Mouse (Mus musculus) kidney, postnatal 14 days (tissue): Measurements from ENCODE around the gene Cd38.

ENCODE experiments used
- DNase-seq: peaks from one replicate; pipeline ENCODE4 v3.0.0; 2022; ENCODE audit warnings: mixed read lengths

The Cd38 gene

GRCm38 (mm10) chr5:43868253-43868652 is at the start of gene Cd38:
TSS of gene Cd38 (plus strand) at chr5:43868553.
- no peak for DNase-seq

- DNase-seq: peak; percentile 29
Observed at GRCm38 (mm10) chr5:43818695-43819094, 49.7 kb upstream of the Cd38 start, which contains the start of gene Bst1. TSS of gene Bst1 (plus strand) at chr5:43818885.

DNA sequence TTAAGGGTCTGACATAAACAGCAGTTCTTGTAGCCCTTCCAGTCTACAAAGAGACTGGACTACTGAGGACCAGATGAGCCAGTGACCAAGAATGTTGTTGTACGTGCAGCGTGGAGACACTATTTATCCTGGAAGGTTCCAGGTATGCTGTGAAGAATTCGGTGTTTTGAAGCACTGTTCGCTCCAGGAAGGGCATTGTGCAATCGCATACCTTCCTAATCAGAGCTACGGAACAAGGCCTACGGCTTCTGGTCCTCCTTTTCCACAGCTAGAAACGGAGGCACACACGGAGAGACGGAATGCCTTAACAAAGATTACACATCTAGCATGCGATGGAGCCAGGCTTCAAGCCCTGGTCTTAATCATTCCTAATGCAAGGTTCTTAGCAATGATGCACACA is 47.6 kb upstream of the Cd38 start:
- DNase-seq: no peak

GRCm38 (mm10) chr5:43821538-43821937 is 46.8 kb upstream of the Cd38 start, which contains the start of gene Fbxl5:
TSS of gene Fbxl5 (minus strand) at chr5:43821638.
- DNase-seq: no peak

GRCm38 (mm10) chr5:43822199-43822598 is 46.2 kb upstream of the Cd38 start:
- DNase-seq: no peak

- no peak for DNase-seq
Observed at GRCm38 (mm10) chr5:43822824-43823223, 45.5 kb upstream of the Cd38 start.

- DNase-seq: no peak
Observed at GRCm38 (mm10) chr5:43824580-43824979, 43.8 kb upstream of the Cd38 start.

- DNase-seq: no peak
Observed at GRCm38 (mm10) chr5:43826883-43827282, 41.5 kb upstream of the Cd38 start.

GRCm38 (mm10) chr5:43827366-43827765 is 41.0 kb upstream of the Cd38 start:
- no peak for DNase-seq

- DNase-seq: no peak
Observed at GRCm38 (mm10) chr5:43836590-43836989, 31.8 kb upstream of the Cd38 start.

- peak; percentile 44 for DNase-seq
Observed at GRCm38 (mm10) chr5:43837372-43837771, 31.0 kb upstream of the Cd38 start.

DNA sequence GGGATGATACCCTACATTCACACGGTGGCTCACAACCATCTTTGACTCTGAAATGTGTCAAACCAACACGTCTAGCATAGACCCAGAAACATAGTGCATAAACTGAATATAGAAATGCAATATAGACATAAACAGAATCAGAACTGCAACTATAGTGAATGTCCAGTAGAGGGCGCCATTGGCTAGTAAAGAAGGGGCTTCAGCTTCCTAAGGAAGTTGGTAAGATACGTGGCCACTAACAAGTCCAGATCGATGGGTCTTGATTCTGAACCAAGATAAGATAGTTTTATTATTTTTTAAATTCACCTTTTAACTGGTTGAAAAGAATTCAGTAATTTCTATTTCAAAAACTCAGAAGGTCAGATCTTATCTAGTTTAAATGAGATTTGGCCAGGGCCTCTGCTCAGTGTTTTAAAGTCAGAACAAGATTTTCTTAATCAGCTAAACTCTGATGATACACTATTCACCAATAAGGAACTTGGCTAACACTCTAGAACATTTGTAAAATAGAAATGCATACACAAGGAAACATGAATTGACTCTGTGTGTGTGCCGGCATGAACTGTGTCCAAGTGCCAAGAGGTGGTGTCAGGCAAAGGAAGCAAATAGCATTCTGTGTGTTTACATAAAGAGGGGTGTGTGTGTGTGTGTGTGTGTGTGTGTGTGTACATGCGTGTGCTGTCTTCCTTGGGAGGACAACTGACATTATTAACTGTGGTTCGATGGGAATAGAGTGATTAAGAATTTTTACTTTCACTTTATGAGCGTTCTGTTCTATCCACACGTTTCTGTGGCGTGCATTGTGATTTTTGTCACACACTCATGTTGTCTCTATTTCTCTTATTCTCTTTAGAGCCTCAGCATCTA is 27.0 kb upstream of the Cd38 start:
- no peak for DNase-seq

- DNase-seq: no peak
Observed at GRCm38 (mm10) chr5:43842011-43842285, 26.4 kb upstream of the Cd38 start.

GRCm38 (mm10) chr5:43842576-43843155 is 25.7 kb upstream of the Cd38 start:
- DNase-seq: no peak

GRCm38 (mm10) chr5:43845083-43845482 is 23.3 kb upstream of the Cd38 start:
- no peak for DNase-seq

DNA sequence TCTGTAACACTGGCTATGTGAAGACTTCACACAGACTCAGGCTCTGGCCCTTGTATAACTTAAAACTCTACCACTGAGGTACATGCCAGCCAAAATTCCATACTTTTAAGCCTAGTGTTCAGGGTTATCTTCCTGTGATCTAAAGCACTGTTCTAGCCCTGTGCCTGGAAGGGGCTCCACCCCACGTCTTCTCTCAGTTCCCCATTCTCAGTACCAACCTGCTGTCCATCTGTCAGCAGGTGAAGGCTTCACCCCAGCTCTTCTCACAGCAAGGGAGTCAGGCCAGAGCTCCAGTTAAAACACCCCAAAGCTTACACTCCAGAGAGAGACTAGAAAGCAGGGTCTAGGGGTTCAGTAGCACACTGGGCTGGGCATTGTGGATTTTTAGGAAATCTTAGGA is 22.7 kb upstream of the Cd38 start:
- no peak for DNase-seq

DNA sequence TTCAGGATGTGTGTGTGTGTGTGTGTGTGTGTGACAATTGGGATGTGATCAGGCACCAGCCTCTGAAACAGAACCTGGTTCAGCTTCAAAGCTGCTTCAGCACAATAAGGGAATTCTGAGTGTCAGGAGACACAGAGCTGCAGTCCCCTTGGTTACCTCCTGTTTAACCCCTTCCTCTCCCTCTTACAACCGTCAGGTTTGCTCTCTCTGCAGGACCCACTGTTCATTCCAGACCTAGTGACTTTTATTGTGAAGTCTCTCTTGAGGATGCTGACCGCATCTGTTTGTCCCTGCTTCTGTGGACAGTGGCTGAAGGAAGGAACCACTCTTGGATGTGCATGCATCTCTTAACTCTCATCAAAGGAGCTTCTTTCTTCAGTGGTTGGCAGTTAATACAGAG is 22.1 kb upstream of the Cd38 start:
- no peak for DNase-seq

DNA sequence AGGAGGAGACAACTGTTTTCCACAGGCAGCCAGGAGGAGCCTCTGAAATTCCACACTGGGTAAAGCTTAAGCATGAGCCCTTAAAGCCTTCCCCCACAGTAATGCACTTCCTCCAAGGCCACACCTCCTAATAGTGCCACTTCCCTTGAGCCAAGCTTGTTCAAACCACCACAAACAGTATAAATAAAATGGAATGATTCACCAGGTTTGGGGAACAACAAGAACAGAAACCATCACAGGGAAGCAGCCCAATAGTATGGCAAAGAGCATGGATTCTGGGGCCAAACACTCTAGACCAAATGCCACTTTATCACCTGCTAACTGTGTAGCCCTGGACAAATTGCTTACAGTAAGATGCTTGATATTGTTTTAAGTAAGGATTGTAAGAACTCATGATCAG is 20.8 kb upstream of the Cd38 start:
- no peak for DNase-seq

- DNase-seq: no peak
Observed at GRCm38 (mm10) chr5:43848275-43848674, 20.1 kb upstream of the Cd38 start.

- DNase-seq: peak; percentile 42
Observed at GRCm38 (mm10) chr5:43853096-43853867, 15.1 kb upstream of the Cd38 start.

DNA sequence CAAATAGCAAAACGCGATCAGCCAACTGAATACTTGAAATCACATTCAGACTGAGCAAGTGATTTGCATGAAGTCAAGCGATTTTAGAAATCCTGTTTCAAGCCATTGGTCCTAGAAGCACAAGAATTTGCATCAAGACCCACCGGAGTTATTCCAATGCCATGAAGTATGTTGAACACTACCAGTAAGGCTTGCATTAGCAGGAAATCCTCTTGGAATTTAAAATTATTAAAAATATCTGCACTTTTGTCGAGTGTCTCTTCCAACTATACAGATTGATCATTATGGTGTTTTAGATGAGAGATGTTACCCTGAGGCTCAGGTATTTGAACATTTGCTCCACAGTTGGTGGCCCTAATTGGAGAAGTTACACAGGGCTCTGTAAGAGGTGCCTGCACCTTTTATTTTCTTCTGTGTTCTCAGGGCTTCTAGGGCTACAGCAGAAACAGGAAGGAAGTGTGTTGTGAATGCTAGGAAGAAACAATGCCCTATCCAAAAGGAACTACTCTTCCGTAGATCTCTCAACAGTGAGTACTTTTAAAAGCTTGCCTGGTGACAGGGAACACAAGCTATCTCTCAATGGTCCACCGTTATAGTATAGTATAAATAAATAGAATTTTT is 14.4 kb upstream of the Cd38 start:
- DNase-seq: no peak

DNA sequence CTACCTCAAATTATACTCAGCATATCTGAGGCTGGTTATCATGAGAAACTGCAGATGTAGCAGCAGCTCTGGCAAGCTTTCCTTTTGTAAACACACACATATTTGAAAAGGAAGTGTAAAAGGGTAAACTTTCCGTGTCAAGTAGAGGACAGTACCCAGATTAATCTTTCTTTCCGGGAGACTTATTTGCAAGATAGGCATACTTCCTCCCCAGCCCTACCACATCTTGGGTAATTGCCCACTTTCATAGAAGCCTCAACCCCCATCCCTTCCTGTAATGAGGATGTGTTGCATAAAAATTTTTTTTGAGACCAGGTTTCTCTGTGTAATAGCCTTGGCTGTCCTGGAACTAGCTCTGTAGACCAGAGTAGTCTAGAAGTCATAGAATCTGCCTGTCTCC is 12.6 kb upstream of the Cd38 start:
- peak; percentile 40 for DNase-seq

- no peak for DNase-seq
Observed at GRCm38 (mm10) chr5:43859663-43860062, 8.7 kb upstream of the Cd38 start.
